Mouse (Mus musculus): ENCODE results near the gene Stxbp5.

Gene Stxbp5

GRCm38 (mm10) chr10:9722519-9723303 is 178.2 kb downstream of the Stxbp5 start:
- TF ChIP-seq GATA4 (IDR thresholded peaks at IDR 0.05; ENCODE audit: insufficient replicate concordance, low read length), result no peak

- no peak for TF ChIP-seq GATA4 (IDR thresholded peaks at IDR 0.05; ENCODE audit: insufficient replicate concordance, low read length)
These were observed 180.9 kb downstream of the Stxbp5 start for GRCm38 (mm10) chr10:9720027-9720426.

- no peak for TF ChIP-seq GATA4 (IDR thresholded peaks at IDR 0.05; ENCODE audit: insufficient replicate concordance, low read length)
These were observed 182.8 kb downstream of the Stxbp5 start for GRCm38 (mm10) chr10:9718086-9718485.

All from liver, adult (tissue).